Mouse (Mus musculus) lung, embryonic 14.5 days (tissue): ENCODE results near the gene Ntf3. TPM values are rescaled to one million over a fixed set of nuclear protein-coding genes. Genes with fewer than 3 reads are reported as not detected.

Source experiments
- ATAC-seq: fragments of 200-750 bp; cut with Nextera tagmentation; 2 replicates; pipeline ENCODE4 v1.8.0; 2017; ENCODE audit warnings: mild to moderate bottlenecking, moderate TSS enrichment, moderate library complexity; ENCODE audit not compliant: insufficient read depth
- DNase-seq: peaks from one replicate; pipeline ENCODE4 v3.0.0-alpha.2; 2015
- H3K27ac ChIP-seq: fragments of 300-500 bp; sonication (generic); 2 replicates; pipeline ENCODE4 v1.5.1; 2014; ENCODE audit warnings: low read depth, mild to moderate bottlenecking, moderate library complexity
- H3K27me3 ChIP-seq: fragments of 300-500 bp; sonication (generic); 2 replicates; pipeline ENCODE4 v1.6.1; 2014; ENCODE audit warnings: low read length, control low read depth; ENCODE audit not compliant: insufficient read depth
- H3K36me3 ChIP-seq: fragments of 300-500 bp; sonication (generic); 2 replicates; pipeline ENCODE4 v1.6.1; 2014; ENCODE audit warnings: control low read depth; ENCODE audit not compliant: insufficient read depth
- H3K4me1 ChIP-seq: fragments of 300-500 bp; sonication (generic); 2 replicates; pipeline ENCODE4 v1.6.1; 2014; ENCODE audit warnings: antibody characterized with exemption, control low read depth; ENCODE audit not compliant: insufficient read depth
- H3K4me2 ChIP-seq: fragments of 300-500 bp; sonication (generic); 2 replicates; pipeline ENCODE4 v1.6.1; 2014; ENCODE audit warnings: mild to moderate bottlenecking
- H3K4me3 ChIP-seq: fragments of 300-500 bp; sonication (generic); 2 replicates; pipeline ENCODE4 v1.5.1; 2014; ENCODE audit warnings: low read depth, low read length
- H3K9ac ChIP-seq: fragments of 300-500 bp; sonication (generic); 2 replicates; pipeline ENCODE4 v1.6.1; 2014
- H3K9me3 ChIP-seq: fragments of 300-500 bp; sonication (generic); 2 replicates; pipeline ENCODE4 v1.6.1; 2016; ENCODE audit warnings: low read depth, low read length, control low read depth
- CTCF ChIP-seq: IDR thresholded peaks from 2 replicates; pipeline ENCODE4 v1.5.1; 2016; ENCODE audit warnings: antibody characterized with exemption, low read depth
- WGBS: fragments of 180-500 bp; shearing (Covaris S2); extraction: QIAGEN DNeasy Blood & Tissue Kit; methylation state at CpG from one replicate; pipeline ENCODE4 v1.1.7; 2014; 5-methylcytosine and 5-hydroxymethylcytosine counted together
- polyA plus RNA-seq: library from polyadenylated mRNA; unstranded; fragments of >200 nt; fragmentation: Nextera tagmentation; extraction: Ambion mirVana; gene quantifications from 2 replicates; pipeline ENCODE4 v1.2.1, GENCODE M21; 2014

Gene Ntf3
- polyA plus RNA-seq, 1 experiment from 2014 or later, result 4.3 TPM

DNA sequence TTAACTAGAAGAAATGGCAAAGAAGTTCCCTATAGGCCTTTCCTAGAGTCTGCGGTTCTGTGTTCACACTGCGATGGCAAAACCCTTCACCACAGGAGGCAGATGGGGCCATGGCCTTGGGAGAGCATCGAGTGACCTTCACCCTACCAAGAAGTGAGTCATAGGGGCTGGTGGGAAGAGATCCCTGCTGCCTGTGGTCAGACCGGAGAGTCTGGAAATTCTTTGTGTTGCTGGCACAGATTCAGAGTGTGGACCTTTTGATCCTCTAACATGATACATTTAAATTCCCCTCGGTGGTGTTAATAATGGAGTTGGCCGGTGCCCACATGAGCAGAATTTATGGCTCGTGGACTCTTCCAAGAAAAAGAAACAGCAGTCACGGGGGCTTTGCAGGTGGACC is 49.5 kb downstream of the Ntf3 start:
- no peak overlapping the region for H3K4me2 ChIP-seq
- WGBS, result 63% methylated on average over 8 of the region's 8 CpGs

DNA sequence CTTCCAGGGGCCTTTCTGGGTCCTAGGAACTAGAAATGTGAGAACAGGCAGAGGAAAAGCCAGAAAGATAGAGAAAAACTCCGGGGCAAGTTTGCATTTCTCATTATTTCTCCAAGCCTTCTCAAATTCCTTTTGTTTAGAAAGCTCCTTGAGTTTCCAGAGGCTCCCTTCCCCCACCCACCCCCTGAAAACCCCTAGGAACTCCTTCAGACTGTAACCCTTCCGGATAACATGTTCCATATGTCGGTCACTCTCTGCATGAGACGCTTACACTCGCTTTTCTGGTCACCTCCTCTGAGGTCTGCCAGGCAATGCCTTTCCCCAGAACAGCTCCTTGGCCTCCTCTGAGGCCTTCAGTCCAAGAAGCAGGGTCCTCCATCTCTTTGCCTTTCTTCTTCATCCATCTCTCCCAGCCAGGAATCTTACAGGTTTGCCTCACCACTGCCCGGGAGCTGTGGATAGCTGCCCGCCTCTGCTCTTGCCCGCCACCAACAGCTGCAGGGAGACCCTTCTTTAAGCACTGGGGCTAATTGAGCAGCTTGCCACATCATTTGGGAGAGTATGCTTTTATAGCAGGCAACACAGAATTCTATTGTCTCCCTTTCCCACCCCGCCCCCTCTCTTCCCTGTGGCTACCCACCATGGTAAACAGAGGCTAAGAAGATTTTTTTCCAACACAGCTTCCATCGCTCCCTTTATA is 51.6 kb downstream of the Ntf3 start:
- Histone ChIP-seq H3K27ac (peak overlapping the region; percentile 91), H3K4me2 (no peak overlapping the region), H3K4me1 (peaks cover 24% of the 10 kb centered on the region), H3K4me3 (no peak overlapping the region), H3K27me3 (no peaks in the 10 kb centered on the region), H3K9me3 (no peaks in the 10 kb centered on the region), H3K36me3 (no peaks in the 10 kb centered on the region), H3K9ac (peak overlapping the region; percentile 27)
- DNase-seq (peak; percentile 73), ATAC-seq (peak; percentile 73)
- WGBS, result 29% methylated on average over 10 of the region's 10 CpGs
- TF ChIP-seq CTCF, result no peak

More for the DNA sequence above, 49.5 kb downstream of the Ntf3 start:
- Histone ChIP-seq H3K27ac (no peak overlapping the region), H3K27me3 (no peaks in the 10 kb centered on the region), H3K9me3 (no peaks in the 10 kb centered on the region), H3K4me3 (no peak overlapping the region), H3K9ac (no peak overlapping the region), H3K4me1 (peaks cover 24% of the 10 kb centered on the region), H3K36me3 (no peaks in the 10 kb centered on the region)
- DNase-seq (no peak), ATAC-seq (no peak)
- TF ChIP-seq CTCF, result no peak

DNA sequence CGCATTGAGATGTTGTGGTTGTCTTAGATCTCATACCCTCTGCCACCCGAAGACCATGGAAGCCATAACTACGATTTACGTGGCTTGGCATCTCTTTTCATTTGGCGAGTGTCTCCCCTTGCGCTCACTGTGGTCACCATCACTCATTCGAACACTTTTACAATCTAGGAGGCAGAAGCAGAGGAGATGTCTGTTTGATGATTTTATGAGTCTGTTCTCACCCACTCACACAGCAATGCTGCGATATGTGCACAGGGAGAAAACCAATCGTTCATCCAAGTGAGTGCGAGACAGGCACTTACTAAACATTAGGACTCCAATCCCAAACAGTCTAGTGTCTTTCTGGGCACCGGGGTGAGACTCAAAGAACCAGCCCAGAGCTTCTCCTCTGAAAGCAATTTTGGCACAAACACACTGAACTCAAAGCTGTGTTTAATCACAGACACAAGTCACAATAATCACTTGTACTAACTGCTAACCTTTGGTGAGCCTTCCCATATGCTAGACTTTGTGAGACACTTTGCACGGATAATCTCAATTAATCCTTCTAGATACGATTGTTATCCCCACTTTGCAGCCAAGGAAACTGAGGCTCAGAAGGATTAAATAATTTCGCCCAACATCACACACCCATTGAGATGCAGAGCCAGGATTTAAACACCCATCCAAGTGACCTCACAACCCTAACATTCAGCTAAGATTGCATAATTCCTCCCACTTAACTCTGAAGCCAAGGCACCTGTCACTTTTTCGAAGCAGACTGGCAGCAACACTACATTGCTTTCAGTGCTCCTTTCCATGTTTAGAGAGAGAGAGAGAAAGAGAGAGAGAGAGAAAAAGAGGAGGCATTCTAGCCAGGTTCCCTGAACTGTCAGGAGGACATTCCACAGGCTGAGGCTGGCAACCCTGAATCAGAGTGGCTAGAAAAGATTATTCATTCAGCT is 55.5 kb downstream of the Ntf3 start:
- Histone ChIP-seq H3K4me2 (no peak overlapping the region), H3K9ac (no peak overlapping the region), H3K27me3 (no peaks in the 10 kb centered on the region), H3K4me3 (no peak overlapping the region), H3K36me3 (no peaks in the 10 kb centered on the region), H3K9me3 (no peaks in the 10 kb centered on the region), H3K27ac (no peak overlapping the region), H3K4me1 (peaks cover 17% of the 10 kb centered on the region)
- DNase-seq (peak; percentile 79), ATAC-seq (peak; percentile 53)
- TF ChIP-seq CTCF, result no peak
- 66% methylated on average over 15 of the region's 15 CpGs for WGBS

DNA sequence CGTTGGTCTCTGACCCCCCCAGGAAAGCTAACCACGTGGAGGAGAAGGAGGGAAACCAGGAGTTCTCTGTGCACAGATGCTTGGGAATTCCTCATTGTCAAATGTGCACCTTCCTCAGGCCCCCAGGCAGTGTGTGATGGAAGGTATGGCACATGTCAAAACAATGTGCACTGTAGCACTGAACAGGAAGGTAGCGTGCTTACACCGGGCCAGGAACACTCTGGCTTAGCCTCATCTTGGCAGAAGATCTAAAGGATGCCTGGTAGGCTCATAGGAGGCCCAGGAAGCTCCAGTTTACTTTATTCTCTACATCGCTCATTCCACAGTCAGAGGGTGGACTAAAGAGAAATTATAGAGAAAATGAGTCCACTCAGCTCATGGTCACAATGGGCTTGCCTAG is 57.5 kb downstream of the Ntf3 start:
- Histone ChIP-seq H3K27me3 (no peaks in the 10 kb centered on the region), H3K4me2 (no peak overlapping the region), H3K27ac (no peak overlapping the region), H3K9me3 (no peaks in the 10 kb centered on the region), H3K9ac (no peak overlapping the region), H3K4me1 (no peaks in the 10 kb centered on the region; the same call in 1 of the 2 replicates), H3K36me3 (no peaks in the 10 kb centered on the region), H3K4me3 (no peak overlapping the region)
- DNase-seq, result no peak
- no peak for ATAC-seq
- 44% methylated on average over 5 of the region's 5 CpGs for whole genome bisulfite sequencing
- no peak for TF ChIP-seq CTCF

DNA sequence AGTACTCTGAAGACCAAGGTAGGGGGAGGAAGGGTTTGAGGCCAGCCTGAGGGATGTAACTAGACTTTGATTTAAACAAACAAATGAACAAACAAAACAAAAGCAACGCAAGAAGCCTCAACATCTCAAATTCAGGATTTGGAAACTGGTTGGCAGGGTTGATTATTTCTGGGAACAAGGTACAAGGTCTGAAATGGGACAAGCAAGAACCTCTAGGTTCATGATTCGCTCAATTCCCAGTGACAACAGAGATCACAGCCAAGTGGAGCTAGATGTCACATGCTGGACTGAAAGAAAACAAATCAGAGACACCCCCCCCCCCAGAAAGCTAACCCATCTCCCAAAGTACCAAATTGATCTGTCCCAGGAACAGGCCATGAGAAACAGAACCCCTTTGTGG is 57.9 kb downstream of the Ntf3 start:
- Histone ChIP-seq H3K9me3 (no peaks in the 10 kb centered on the region), H3K27me3 (no peaks in the 10 kb centered on the region), H3K4me1 (no peaks in the 10 kb centered on the region; the same call in 1 of the 2 replicates), H3K9ac (no peak overlapping the region), H3K27ac (no peak overlapping the region), H3K4me3 (no peak overlapping the region), H3K4me2 (no peak overlapping the region), H3K36me3 (no peaks in the 10 kb centered on the region)
- DNase-seq, result no peak
- no peak for TF ChIP-seq CTCF
- ATAC-seq, result no peak
- WGBS, result 85% methylated on average over 2 of the region's 2 CpGs

DNA sequence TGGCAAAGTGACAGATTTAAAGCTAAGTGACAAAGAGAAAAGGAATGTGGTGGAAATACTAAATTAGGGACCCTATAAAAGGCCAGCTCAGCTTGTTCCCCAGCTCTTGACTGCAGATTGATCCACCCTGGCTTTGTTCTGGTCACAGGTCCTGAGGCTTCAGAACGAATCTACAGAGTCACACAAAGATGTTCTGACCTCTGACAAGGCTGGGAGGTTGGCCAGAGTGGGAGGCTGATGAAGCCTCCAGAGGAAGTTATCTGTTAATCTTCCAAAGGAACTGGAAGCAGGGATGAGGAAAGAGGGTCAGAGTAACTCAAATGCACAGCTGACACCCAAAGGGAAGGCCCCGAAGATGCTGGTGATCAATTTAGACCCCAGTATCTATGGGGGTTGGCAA is 59.3 kb downstream of the Ntf3 start:
- no peak overlapping the region for H3K4me3 ChIP-seq
- WGBS, result 64% methylated on average over 2 of the region's 2 CpGs
- ATAC-seq (no peak), DNase-seq (no peak)
- H3K27ac ChIP-seq, result no peak overlapping the region
- TF ChIP-seq CTCF, result no peak
- H3K27me3 ChIP-seq, result no peaks in the 10 kb centered on the region
- no peaks in the 10 kb centered on the region; the same call in 1 of the 2 replicates for H3K4me1 ChIP-seq
- H3K36me3 ChIP-seq, result no peaks in the 10 kb centered on the region
- no peaks in the 10 kb centered on the region for H3K9me3 ChIP-seq
- no peak overlapping the region for H3K9ac ChIP-seq
- H3K4me2 ChIP-seq, result no peak overlapping the region

DNA sequence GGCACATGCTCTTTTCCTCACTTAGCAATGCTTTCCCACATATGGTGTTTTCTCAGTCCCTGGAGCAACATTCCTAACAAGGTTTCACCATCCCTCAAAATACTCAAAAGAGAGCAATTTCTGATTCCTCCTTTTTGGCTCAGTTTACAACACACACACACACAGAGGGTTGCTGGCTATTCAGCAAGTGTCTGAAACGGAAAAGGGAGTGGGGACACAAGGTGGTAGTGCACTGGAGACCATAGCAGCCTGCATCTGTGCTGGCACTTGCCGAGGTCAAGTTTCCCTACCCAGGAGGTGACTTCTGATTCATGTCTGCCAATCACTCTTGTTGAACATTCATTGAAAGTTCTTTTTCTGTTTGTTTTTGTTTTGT is 59.9 kb downstream of the Ntf3 start:
- no peaks in the 10 kb centered on the region for H3K27me3 ChIP-seq
- DNase-seq (no peak), ATAC-seq (no peak)
- WGBS, result 66% methylated on average over 2 of the region's 2 CpGs
- no peak for TF ChIP-seq CTCF
- H3K4me2 ChIP-seq, result no peak overlapping the region
- no peak overlapping the region for H3K4me3 ChIP-seq
- no peaks in the 10 kb centered on the region for H3K36me3 ChIP-seq
- H3K9me3 ChIP-seq, result no peaks in the 10 kb centered on the region
- H3K9ac ChIP-seq, result no peak overlapping the region
- no peak overlapping the region for H3K27ac ChIP-seq
- no peaks in the 10 kb centered on the region; the same call in 1 of the 2 replicates for H3K4me1 ChIP-seq
